Mouse (Mus musculus) left cerebral cortex, postnatal 10 days (tissue): Measurements from ENCODE around the gene Yars. TPM values are rescaled to one million over a fixed set of nuclear protein-coding genes. Genes with fewer than 3 reads are reported as not detected.

ENCODE experiments used
- DNase-seq, 2 experiments: peaks; one replicate each; pipeline ENCODE4 v3.0.0; 2021 to 2022; ENCODE audit warnings: low spot score in 2 of 2, mixed read lengths in 1 of 2; ENCODE audit errors: extremely low spot score in 1 of 2
- intact Hi-C: fragments of 180-260 bp; cut with DNase I; formaldehyde crosslinking; loops from one replicate; pipeline ENCODE4 v1.15.1; 2025
- total RNA-seq, 2 experiments: library from RNA; stranded (reverse); gene quantifications; 2 replicates each; pipeline ENCODE4 v1.2.3; 2021

Gene Yars
- total RNA-seq, 2 experiments from 2014 or later, result 103 to 105 TPM

DNA sequence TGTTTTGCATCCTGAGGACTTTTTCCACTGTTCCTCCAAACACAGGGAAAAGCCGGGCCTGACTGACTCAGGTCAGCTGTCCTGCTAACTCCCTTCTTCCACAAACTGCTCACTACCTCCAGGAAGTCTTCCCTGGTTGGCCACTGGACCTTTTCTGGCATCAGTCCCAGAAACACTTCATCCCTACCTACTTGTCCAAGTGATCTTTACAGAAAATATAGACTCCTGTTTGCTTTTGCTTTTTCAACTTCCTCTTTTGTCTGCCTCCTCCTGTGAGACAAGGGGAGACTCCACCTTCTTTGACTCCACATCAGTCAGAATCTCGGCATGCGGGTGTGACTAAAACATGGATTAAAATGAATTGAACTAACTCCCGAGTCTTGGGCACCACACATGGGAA, 55.2 kb downstream of the Yars start:
- intact Hi-C loops, result no loop called here
- DNase-seq, result no peak

DNA sequence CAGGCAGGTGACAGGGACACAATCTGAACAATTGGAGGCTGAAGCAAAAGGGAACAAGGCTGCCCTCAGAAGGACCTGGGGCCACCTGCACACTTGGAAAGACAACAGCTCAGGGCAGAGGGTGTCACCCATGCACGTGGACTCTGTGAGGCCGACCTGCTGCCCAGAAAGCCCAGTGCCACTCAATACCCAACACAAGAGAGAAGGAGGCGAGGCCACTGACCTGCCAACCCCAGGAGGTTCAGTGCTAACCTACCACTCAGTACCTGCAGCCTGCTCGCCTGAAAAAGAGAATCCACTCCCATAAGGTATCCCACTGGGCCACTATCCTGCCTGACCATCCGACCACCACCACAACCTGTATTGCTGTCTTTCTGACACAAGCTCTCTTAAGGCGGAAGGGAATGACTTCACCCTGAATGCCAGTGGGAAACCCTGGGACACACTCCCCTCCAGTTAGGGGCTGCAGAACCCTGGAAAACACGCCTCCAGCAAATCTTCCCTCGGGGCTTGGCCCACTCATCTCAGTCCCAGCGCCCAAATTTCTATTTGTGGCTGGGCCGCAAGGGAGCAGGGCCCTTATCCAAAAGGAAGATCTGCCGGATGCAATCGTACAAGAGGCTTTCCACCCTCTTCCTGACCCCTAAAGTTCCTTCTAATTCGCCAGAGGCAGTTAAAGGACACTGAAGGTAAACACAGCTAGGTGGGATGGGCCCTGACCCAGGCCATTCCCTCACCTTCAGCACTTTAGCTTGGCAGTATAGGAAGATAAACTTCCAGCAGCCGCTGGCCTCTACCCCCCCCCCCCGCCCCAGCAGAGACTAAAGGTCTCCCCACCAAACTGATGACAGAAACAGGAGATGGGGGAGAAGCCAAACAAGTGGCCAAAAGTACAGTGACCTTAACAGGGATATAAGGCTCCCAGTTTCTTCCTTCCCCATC, 57.1 kb downstream of the Yars start:
- no peak for DNase-seq
- intact Hi-C loops, result no loop called here

DNA sequence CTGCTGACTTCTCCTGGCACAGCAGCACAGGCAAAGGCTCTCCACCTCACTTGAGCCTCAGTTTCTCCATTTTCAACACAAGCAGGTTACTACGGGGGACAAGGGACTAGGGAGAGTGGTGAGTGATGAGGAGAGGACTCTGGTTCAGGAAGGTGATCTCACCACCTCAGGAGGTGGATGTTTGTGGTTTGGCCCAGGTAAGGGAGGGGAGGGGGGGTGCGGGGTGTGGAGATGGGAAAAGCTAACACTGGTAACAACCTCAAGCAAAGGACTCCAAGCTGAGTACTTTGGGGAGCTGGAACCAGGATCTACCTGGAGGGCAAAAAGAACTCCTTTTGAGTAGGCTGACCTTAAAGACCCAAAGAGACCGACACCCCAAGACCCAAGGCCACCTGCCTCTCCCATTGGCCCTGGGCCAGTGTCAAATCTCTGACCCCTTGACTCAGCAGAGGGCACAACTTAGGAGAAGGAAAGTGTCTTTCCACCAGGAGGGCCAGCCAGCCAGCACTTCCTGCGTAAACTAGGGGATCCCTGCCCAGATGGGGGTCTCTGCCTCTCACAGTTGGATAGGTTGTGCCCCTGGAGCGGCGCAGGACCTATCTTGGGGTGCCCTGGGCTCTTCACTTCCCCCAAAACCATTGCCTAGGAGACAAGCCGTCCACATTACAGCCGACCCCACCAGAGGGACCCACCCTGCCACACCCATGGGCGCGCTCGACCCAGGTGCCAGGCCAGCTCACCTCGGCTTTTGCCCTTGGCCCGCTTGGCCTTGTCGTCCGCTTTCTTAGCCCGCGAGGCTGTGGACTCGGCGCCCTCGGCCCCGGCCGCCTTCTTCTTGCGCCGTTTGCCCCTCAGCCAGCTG, 58.1 kb downstream of the Yars start:
- intact Hi-C loops, result no loop called here
- peak in 1 of 2 experiments; percentile 50 for DNase-seq

DNA sequence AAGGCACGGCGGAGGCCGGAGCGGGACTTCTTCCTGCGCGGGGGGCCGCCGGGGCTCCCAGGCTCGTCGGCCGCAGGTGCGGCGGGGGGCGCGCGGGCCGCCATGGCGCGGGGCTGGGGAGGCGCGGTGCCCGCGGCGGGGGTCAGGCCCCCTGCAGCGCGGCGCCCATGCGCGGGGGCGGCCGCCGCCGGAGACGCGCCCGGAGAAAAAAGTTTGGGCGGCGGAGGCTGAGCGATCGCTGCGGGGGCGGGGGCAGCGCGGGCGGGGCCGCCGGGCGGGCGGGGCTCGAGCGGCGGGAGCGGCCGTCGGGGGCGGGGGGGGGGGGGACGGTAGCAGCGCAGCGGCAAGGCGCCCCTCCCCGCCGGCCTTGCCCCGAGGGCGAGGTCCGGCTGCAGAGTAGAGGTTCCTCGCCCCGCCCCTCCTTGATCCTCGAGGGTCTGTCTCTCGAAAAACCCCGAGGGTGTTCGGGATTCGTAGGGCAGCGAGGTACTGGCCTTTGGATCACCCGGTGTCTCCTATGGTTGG, 58.7 kb downstream of the Yars start:
- intact Hi-C loops, result no loop called here
- peak in 1 of 2 experiments; percentile 59 for DNase-seq

DNA sequence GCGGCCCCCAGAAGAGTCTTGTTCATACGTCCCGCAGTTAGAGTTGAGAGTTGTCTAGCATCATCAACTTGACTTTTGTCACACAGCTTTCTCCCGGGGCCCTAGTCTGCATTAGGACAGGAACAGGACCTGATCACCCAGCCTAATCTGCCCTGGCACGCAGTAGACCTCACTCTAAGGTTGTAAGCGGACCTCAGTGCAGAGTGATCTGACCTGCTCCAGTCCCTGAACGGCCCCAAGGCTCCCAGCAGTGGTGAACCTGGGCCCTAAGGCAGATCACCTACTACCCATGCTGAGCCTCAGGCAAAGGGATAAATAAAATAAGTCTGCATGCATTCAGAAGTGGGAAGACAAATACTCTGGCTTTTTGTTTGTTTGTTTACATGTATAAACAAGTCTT, 59.7 kb downstream of the Yars start:
- no peak for DNase-seq
- intact Hi-C loops, result no loop called here

DNA sequence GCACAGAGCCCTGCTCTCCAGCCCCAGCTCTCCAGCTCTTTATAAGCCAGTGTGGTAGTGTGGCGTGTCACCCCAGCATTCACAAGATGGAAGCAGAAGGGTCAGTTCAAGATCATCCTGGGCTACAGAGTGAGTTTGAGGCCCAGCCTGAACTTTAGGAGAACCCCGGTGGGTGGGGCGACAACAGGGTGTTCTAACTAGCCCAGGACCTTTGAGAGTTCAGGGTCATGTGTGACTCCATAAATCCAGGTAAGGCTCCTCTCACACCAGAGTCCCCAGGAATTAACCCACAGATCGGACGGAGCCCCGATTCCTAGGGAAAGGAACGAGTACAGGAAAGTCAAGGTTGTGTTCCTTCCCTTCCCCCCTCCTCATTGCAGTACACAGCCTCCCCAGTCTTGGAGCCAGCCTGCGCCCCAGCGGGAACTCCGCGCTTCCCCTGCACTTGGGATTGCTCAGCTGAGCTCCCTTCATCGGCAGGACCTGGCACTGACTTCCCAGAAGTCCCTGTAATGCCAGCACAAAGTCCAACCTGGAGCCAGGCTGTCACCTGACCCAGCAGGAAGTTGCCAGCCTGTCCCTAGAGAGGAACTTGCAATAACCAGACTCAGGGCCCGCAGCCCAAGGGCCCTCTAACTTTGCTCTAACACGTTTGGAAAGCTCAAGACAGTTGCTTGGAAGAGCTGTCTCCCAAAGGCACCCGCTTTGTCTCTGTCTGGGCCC, 61.4 kb downstream of the Yars start:
- intact Hi-C loops, result no loop called here
- peak in 1 of 2 experiments; percentile 48 for DNase-seq

DNA sequence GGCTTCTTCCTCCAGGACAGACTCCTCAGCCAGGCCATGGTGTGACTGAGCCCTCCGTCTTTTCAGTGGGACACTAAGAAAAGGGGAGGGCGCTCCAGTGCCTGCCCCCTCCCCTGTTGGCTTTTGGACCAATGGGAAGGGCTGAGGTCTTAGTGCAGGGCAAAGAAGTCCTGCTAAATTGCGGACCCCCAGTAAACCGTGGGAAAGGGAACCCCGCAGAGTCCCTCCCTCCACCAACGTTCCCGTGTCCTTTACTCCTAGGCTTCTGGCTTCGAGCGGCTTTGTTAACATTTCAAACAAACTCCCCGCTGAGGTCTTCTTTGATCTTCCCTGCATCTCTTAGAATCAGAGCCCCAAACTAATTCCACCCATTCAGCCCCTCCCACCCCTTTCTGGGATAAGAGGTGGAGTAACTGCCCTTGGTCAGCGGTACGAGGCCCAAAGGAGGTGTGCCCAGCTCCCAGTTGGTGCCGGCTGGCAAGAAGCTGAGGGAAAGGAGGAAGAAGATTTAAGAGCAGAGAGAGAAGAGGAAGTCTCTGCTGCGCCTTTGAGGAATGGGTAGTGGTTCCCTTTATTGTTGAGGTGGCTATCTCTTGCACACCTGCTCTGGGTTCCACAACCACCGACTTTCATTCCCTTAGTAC, 62.0 kb downstream of the Yars start:
- peak in 1 of 2 experiments; percentile 66 for DNase-seq
- intact Hi-C loops, result no loop called here

DNA sequence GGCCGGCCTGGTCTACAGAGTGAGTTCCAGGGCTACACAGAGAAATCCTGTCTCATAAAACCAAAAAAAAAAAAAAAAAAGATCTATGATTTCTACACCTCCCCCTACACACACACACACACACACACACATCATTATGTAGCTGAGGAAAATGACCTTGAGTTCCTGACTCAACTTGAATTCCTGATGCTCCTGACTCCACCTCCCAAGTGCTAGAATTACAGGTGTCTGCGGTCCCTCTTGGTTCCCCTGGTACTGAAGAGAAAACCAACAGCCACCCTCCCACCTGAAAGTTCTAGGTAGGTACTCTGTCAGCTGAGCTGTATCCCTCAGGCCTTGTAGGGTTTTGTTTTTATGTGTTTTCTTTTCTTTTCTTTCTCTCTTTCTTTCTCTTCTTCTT, 62.9 kb downstream of the Yars start:
- intact Hi-C loops, result no loop called here
- DNase-seq, result no peak

DNA sequence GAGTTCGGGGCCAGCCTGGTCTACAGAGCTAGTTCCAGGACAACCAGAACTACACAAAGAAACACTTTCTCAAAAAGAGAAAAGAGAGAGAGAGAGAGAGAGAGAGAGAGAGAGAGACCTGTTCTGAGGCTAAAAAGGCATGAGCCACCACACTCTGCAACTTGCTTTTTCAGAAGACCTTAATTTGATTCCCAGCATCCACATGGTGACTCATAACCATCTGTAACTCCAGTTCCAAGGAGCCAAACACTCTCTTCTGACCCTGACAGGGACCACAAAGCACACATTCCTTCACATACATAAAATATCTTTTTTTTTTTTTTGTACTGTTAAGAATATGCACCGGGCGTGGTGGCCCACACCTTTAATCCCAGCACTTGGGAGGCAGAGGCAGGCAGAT, 65.0 kb downstream of the Yars start:
- no peak for DNase-seq
- intact Hi-C loops, result no loop called here

DNA sequence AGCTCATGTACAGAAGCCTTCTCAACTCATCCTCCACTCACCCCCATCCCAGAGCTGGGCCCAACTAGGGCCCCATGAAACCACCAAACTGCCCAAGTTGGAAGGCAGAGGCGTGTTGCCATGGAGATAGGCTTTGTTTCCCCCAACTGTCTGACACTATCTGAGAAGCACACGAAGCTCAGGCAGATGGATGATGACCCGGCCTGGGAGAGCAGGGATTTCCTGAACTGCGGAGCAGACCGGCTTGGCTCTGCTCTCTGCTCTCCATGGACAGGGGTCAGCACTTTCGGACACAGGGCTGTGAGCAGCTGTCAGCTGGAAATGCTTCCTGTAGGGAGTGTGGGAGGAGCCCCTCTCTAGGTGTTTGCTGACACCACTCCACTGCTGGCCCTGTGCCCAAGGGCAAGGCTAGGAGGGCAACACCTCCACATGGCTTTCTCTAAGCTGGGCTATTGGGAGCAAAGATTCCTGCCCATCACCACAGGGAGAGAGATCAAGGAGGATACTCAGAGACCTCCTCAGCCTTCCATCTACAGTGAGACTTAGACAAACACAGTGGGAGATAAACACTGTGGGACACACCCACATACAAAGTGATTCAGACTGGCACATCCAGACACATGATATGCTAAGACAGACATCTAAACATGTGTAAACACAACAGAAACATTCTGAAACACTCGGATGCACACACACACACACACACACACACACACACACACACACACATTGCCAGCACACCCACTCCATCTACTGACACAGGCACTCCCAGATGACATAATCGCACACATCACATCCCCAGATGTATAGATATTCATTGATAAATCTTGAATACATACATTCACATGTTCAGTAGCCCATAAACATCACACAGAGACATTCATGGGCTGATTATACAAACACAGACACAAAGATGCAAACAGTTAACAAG, 67.2 kb downstream of the Yars start:
- intact Hi-C loops, result no loop called here
- peak in 1 of 2 experiments; percentile 51 for DNase-seq

DNA sequence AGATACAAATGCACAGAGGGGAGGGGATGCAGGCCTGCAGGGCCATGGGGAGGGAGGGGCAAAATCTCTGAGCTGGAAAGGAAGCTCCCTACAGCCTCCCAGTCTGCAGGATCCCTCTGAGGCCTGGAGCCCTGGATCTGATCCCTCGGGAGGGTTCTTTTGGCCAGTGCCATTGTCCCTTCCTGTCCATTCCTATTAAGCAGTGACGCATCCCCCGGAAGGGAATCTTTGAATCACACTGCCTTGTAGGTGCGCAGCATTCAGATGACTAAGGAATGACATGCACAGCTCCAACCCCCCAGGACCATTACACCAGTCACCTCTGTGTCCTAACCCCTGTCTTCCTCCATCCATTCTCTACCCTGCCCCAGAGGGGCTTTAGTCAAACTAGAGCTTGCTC, 69.5 kb downstream of the Yars start:
- DNase-seq, result no peak

DNA sequence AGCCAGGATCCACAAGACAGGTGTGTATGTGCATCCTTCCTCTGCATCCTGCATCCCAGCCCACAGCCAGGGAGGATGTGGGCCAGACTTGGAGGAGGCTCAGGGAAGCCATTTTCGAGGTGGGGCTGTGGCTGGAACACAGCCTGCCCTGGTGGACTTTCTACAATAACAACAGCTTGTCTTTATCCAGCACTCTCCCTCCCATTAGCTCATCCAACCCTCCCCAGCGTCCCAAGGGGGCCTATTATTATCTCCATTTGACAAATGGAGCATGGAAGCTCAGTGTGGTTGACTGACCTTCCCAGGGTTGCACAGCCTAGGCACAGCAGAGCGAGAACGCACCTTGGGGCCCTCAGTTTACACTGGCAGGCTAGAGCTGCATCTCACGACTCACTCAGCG, 71.1 kb downstream of the Yars start:
- intact Hi-C loops, result no loop called here
- no peak for DNase-seq

More for the DNA sequence above, 69.5 kb downstream of the Yars start:
- intact Hi-C loops, result no loop called here

DNA sequence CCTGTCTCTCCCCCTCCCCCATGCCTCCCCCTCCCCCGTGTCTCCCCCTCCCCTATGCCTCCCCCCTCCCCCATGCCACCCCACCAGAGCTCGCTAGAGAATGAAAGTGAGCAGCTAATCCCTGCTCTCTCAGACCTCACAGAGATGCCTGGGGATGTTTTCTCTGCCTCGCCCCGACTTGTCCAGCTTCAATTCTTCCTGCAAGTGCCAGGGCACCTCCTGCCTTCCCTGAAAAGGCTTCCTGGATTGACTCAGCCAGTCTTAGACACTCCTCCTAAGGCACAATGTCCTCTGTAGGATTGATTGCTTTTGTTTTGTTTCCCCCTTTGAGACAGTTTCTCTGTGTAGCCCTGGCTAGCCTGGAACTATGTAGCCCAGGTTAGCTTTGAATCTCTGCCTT, 71.6 kb downstream of the Yars start, which contains the start of gene C77080:
TSS of gene C77080 (minus strand) at position 209 of the 400 bp plus-strand sequence.
- DNase-seq, result no peak
- intact Hi-C loops, result no loop called here

DNA sequence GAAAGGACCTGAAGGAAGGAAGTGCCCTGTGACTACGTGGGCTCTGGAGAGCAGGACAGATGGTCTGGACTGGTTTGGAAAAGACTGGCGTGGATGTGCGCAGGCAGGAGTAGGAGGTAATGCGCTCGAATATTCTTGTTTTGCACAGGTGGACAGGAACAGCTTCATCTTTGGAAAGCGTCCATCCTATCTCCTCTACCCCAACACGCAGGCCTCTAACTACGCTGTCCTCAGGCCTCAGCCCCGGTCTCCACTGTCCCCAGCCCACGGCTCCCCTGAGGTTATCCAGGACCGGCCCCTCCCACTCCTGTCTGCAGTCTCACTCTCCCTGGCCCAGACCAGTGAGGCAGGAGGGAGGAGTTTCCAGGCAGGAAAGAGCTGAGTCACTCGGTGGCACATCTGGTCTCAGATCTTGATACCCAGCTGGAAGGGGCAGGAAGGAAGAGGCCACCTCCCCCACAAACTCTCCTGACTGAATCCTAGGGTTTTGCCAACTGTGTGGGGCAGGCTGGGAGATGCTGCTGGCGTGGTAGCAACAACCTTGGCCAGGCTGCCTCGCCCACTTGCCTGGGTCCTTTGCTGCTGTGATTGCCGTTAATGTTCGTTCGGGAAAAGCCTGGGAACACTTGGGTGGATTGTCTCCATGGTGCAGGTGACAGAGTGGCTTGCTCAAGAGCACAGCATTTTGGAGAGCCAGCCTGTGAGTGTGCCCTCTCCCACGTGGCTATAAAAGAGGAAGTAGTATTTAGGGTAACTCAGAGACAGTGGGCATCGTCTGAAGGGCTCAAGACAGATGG, 73.9 kb downstream of the Yars start:
- intact Hi-C loops, result no loop called here

DNA sequence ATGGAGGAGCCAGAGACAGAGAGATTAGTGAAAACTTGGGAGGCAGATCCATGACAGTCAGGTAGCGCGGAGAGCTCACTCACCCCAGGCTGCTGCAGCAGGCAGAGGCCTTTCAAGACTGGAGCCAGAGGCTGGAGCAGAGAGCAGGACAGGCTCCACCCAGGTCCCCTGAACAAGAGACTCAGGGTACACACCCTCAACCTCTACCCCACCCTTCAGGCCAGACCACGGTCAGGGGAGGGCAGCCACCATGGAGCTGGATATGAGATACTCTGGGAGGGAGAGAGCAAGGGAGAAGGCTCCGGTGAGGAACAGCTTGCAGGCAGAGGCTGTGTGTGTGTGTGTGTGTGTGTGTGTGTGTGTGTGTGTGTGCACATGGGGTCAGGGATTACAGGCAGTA, 76.6 kb downstream of the Yars start:
- intact Hi-C loops, result no loop called here
- no peak for DNase-seq

More for the DNA sequence above, 73.9 kb downstream of the Yars start:
- DNase-seq, result peak in 1 of 2 experiments; percentile 71

DNA sequence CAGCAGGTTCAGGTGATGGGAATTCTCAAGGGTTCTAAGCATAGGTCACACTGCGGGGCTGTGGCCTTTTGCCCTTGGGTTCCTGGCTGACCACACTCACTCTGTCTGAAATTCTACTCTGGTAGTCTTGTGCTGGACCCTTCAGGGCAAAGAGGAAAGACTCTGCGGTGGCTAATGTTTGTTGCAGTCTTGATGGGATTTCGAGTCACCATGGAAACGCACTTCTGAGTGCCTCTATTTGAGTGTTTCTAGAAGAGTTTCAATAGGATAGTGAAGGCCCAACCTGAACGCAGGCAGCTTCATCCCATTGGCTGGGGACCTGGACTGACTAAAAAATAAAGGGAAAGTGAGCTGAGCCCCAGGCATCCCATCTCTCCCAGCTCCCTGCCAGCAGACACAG, 77.3 kb downstream of the Yars start:
- no peak for DNase-seq
- intact Hi-C loops, result no loop called here

DNA sequence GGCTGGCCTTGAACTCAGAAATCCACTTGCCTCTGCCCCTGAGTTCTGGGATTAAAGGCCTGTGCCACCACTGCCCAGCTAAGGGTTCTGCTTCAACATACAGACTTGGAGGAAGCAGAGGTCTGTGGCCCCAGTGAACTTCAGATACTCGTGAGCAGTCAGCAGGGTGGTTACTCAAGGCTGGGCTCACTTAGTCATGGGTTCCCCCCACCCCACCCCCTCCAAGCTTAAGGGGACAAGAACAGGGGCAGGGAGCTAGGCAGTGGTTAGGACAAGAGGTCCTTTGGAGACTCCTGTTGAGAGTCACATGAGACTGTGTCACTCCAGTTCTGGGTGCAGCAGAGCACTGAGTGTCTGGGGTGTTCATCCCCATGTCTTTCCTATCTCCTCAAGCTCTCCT, 79.1 kb downstream of the Yars start:
- intact Hi-C loops, result no loop called here
- no peak for DNase-seq
